Mouse (Mus musculus): ENCODE results near the gene Dppa3. TPM values are rescaled to one million over a fixed set of nuclear protein-coding genes. Genes with fewer than 3 reads are reported as not detected.

Dppa3 gene
- polyA plus RNA-seq, 1 experiment, result not detected

DNA sequence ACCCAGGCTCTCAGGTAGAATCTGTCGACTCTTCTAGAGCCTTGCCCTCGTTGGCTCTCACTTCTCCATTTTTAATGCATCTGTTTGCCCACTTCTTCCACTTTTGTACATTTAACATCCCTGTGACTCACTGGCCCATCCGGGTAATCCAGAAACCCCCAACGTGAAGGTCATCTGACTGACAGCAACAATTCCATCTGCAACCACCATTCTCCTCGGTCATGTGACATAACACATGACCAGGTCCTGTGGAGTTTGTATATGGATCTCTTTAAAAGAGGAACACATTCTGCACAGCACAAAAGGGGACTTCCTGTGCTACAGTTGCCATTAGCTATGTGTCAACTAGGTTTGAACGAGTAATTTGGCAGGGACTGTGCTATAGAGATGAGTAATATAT, 28.1 kb downstream of the Dppa3 start:
- Histone ChIP-seq H3K36me3 (ENCODE audit: control insufficient read depth, insufficient read depth) (no peaks in the 10 kb centered on the region), H3K4me3 (no peak overlapping the region), H3K27me3 (ENCODE audit: control insufficient read depth, insufficient read depth, insufficient read length) (no peaks in the 10 kb centered on the region), H3ac (ENCODE audit: control insufficient read depth, insufficient read length) (no peak overlapping the region), H3K79me2 (ENCODE audit: control insufficient read depth, insufficient read depth) (no peaks in the 10 kb centered on the region), H3K4me2 (ENCODE audit: low read depth) (no peak overlapping the region)
- TF ChIP-seq CEBPB (IDR thresholded peaks at IDR 0.05; ENCODE audit: insufficient read depth, poor library complexity, severe bottlenecking) (no peak), MAX (IDR thresholded peaks at IDR 0.05; ENCODE audit: low read depth) (no peak), SRF (IDR thresholded peaks at IDR 0.05; ENCODE audit: control insufficient read depth, insufficient read length, low read depth) (no peak)

DNA sequence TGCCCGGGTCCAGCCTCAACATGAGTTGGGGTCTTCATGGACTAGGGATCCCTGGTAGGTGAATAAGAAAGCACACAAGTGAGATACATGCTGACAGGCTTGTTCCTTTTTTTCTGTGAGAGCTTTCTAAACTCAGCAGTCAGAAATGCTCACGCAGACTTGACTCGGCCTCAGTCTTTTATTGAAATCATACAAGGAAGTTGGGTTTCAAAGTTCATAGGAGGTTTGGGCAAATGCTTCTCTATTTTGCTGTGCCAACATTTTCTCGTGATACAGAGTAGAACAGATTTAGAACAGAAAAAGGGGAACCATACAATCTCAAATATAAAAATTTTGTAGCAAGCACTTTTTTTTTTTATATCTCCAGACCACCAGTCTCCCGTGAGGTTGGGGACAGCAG, 31.4 kb downstream of the Dppa3 start:
- peaks cover 12% of the 10 kb centered on the region for H3K27me3 ChIP-seq (ENCODE audit: control insufficient read depth, insufficient read depth, insufficient read length)
- no peak overlapping the region for H3K4me2 ChIP-seq (ENCODE audit: low read depth)

DNA sequence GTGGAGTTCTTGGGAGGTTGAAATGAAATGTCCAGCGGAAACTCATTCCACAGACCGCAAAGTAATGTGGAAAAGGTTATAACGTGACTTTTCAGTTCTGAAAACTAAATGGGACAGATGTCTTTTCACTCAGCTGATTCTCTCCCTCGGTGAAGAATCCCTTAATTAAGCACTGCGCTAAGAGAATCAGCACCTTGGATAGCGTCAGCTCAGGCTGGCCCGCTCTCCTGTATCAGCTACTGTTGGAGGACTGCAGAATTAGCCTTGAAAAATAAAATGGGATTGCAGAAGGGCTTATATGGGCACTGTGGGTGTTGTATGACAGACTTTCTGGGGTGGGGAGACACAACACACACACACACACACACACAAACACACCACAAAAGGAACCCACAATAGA, 33.4 kb downstream of the Dppa3 start:
- H3K27me3 ChIP-seq (ENCODE audit: control insufficient read depth, insufficient read depth, insufficient read length), result peaks cover 24% of the 10 kb centered on the region
- no peaks in the 10 kb centered on the region for H3K36me3 ChIP-seq (ENCODE audit: control insufficient read depth, insufficient read depth)
- H3K79me2 ChIP-seq (ENCODE audit: control insufficient read depth, insufficient read depth), result no peaks in the 10 kb centered on the region
- TF ChIP-seq CEBPB (IDR thresholded peaks at IDR 0.05; ENCODE audit: insufficient read depth, poor library complexity, severe bottlenecking) (no peak), REST (IDR thresholded peaks at IDR 0.05; ENCODE audit: insufficient read depth, insufficient read length) (peak; percentile 86), POLR2AphosphoS2 (IDR thresholded peaks at IDR 0.05; ENCODE audit: insufficient read length, low read depth) (no peak), SRF (IDR thresholded peaks at IDR 0.05; ENCODE audit: control insufficient read depth, insufficient read length, low read depth) (no peak)
- no peak overlapping the region for H3ac ChIP-seq (ENCODE audit: control insufficient read depth, insufficient read length)
- H3K4me2 ChIP-seq (ENCODE audit: low read depth), result no peak overlapping the region
- H3K4me3 ChIP-seq, result no peak overlapping the region

More for the DNA sequence above, 31.4 kb downstream of the Dppa3 start:
- no peak overlapping the region for H3ac ChIP-seq (ENCODE audit: control insufficient read depth, insufficient read length)
- no peak overlapping the region for H3K4me3 ChIP-seq
- no peaks in the 10 kb centered on the region for H3K36me3 ChIP-seq (ENCODE audit: control insufficient read depth, insufficient read depth)
- no peaks in the 10 kb centered on the region for H3K79me2 ChIP-seq (ENCODE audit: control insufficient read depth, insufficient read depth)
- no peak for TF ChIP-seq MYOD1 (IDR thresholded peaks at IDR 0.05; ENCODE audit: control insufficient read depth in 1 of 3, insufficient read length in 2 of 3, low read depth in 2 of 3)
- TF ChIP-seq TCF3 (IDR thresholded peaks at IDR 0.05; ENCODE audit: insufficient read length, low read depth), result no peak
- TF ChIP-seq MAX (IDR thresholded peaks at IDR 0.05; ENCODE audit: low read depth), result no peak
- no peak for TF ChIP-seq MYOG (IDR thresholded peaks at IDR 0.05; ENCODE audit: control insufficient read depth in 1 of 3, insufficient read depth in 1 of 3, insufficient read length in 2 of 3, low read depth in 2 of 3)
- TF ChIP-seq CEBPB (IDR thresholded peaks at IDR 0.05; ENCODE audit: insufficient read depth, poor library complexity, severe bottlenecking), result no peak
- no peak for TF ChIP-seq E2F4 (IDR thresholded peaks at IDR 0.05; ENCODE audit: insufficient read depth)
- no peak for TF ChIP-seq POLR2AphosphoS2 (IDR thresholded peaks at IDR 0.05; ENCODE audit: insufficient read length, low read depth)
- TF ChIP-seq USF1 (IDR thresholded peaks at IDR 0.05; ENCODE audit: low read depth), result no peak
- TF ChIP-seq SRF (IDR thresholded peaks at IDR 0.05; ENCODE audit: control insufficient read depth, insufficient read length, low read depth), result no peak
- TF ChIP-seq REST (IDR thresholded peaks at IDR 0.05; ENCODE audit: insufficient read depth, insufficient read length), result no peak
- no peak for TF ChIP-seq TCF12 (IDR thresholded peaks at IDR 0.05; ENCODE audit: insufficient read depth, poor library complexity, severe bottlenecking)
- TF ChIP-seq POLR2A (IDR thresholded peaks at IDR 0.05; ENCODE audit: insufficient read length, low read depth), result no peak

DNA sequence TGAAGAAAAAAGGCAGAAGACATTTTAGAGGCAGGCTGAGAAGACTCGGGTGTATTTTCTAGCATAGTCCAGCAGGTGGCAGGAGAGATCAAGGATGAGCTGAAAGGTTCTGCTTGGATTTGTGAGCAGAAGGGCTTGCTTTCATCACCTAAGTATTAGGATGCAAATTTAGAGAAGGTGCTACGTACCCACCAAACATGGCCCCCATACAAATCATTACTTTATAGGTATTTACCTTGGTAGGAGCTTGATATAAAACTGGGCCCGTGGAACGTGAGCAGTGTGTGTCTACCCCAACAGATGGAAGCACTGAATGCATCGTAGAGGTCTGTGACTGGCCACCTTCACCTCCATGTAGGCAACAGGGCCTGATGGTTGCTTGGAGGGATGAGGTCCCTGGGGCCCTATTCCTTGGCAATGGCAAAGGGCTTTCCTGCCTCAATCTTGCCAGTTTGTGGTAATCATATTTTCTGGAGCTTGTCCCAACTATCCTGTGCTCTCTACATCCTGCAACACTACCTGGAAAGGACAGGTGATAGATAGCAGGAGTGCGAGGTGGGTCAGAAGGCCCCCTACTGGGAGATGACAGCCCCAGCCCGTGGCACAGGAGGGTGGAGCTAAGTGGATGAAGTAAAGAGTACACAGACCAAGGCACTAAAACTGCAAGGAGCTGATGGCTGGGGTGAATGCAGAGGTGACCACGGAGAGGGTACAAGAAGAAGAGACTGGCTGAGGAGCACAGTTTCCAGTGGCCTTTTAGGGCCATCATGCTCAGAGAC, 34.6 kb downstream of the Dppa3 start:
- no peak overlapping the region for H3ac ChIP-seq (ENCODE audit: control insufficient read depth, insufficient read length)
- H3K27me3 ChIP-seq (ENCODE audit: control insufficient read depth, insufficient read depth, insufficient read length), result peaks cover 24% of the 10 kb centered on the region
- H3K4me2 ChIP-seq (ENCODE audit: low read depth), result no peak overlapping the region
- no peaks in the 10 kb centered on the region for H3K79me2 ChIP-seq (ENCODE audit: control insufficient read depth, insufficient read depth)
- no peaks in the 10 kb centered on the region for H3K36me3 ChIP-seq (ENCODE audit: control insufficient read depth, insufficient read depth)
- TF ChIP-seq TCF3 (IDR thresholded peaks at IDR 0.05; ENCODE audit: insufficient read length, low read depth) (no peak), CEBPB (IDR thresholded peaks at IDR 0.05; ENCODE audit: insufficient read depth, poor library complexity, severe bottlenecking) (no peak), REST (IDR thresholded peaks at IDR 0.05; ENCODE audit: insufficient read depth, insufficient read length) (no peak), SRF (IDR thresholded peaks at IDR 0.05; ENCODE audit: control insufficient read depth, insufficient read length, low read depth) (no peak), MYOG (IDR thresholded peaks at IDR 0.05; ENCODE audit: control insufficient read depth in 1 of 3, insufficient read depth in 1 of 3, insufficient read length in 2 of 3, low read depth in 2 of 3) (no peak), MYOD1 (IDR thresholded peaks at IDR 0.05; ENCODE audit: control insufficient read depth in 1 of 3, insufficient read length in 2 of 3, low read depth in 2 of 3) (no peak), POLR2AphosphoS2 (IDR thresholded peaks at IDR 0.05; ENCODE audit: insufficient read length, low read depth) (no peak), E2F4 (IDR thresholded peaks at IDR 0.05; ENCODE audit: insufficient read depth) (no peak), TCF12 (IDR thresholded peaks at IDR 0.05; ENCODE audit: insufficient read depth, poor library complexity, severe bottlenecking) (no peak), MAX (IDR thresholded peaks at IDR 0.05; ENCODE audit: low read depth) (no peak), USF1 (IDR thresholded peaks at IDR 0.05; ENCODE audit: low read depth) (no peak), POLR2A (IDR thresholded peaks at IDR 0.05; ENCODE audit: insufficient read length, low read depth) (no peak)
- no peak overlapping the region for H3K4me3 ChIP-seq

DNA sequence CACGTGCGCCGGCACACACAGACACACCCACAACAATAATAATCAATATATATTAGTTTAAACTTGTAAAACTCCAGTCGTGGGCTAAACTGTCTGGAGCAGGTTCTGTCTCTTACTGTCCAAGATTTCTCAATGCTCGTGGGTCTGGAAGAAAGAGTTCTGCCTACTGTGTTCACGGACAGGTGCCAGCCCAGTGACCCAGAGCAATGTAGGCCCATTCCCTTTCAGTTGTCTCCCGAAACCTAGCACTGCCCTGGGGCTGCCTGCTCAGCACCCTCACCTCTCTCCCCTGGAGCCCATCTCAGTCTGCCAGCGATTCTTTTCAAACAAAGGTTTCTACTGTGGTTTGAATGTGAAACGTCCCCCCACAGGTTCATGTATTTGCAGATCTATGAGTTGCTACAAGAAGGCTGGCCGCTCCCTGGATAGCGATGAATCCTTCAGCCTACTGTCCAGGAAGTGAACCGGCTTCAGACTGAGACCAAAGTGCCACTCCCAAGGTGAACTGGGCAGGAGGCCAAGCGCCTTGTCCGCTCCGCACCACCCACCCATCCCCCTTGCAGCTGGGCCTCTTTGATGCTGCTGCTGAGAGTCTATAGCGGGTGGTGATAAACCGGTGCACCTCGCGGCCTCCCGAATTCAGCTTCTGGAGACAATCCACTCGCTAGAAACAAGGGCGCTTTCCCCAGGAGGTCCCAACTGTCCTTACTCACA, 36.5 kb downstream of the Dppa3 start:
- Histone ChIP-seq H3K27me3 (ENCODE audit: control insufficient read depth, insufficient read depth, insufficient read length) (peaks cover 27% of the 10 kb centered on the region), H3ac (ENCODE audit: control insufficient read depth, insufficient read length) (no peak overlapping the region), H3K79me2 (ENCODE audit: control insufficient read depth, insufficient read depth) (no peaks in the 10 kb centered on the region), H3K4me2 (ENCODE audit: low read depth) (no peak overlapping the region), H3K4me3 (no peak overlapping the region), H3K36me3 (ENCODE audit: control insufficient read depth, insufficient read depth) (no peaks in the 10 kb centered on the region)
- no peak for TF ChIP-seq TCF3 (IDR thresholded peaks at IDR 0.05; ENCODE audit: insufficient read length, low read depth)
